Mouse (Mus musculus) hindbrain, postnatal 0 days (tissue): ENCODE data around the gene Adrm1. TPM values are rescaled to one million over a fixed set of nuclear protein-coding genes. Genes with fewer than 3 reads are reported as not detected.

Source experiments
- ATAC-seq: fragments of 200-750 bp; cut with Nextera tagmentation; 2 replicates; pipeline ENCODE4 v1.8.0; 2017; ENCODE audit warnings: mild to moderate bottlenecking, moderate TSS enrichment, moderate library complexity
- DNase-seq: peaks from one replicate; pipeline ENCODE4 v3.0.0-alpha.2; 2015; ENCODE audit warnings: low spot score
- H3K27ac ChIP-seq: fragments of 300-500 bp; sonication (generic); 2 replicates; pipeline ENCODE4 v1.5.1; 2014; ENCODE audit warnings: mild to moderate bottlenecking
- H3K27me3 ChIP-seq: fragments of 300-500 bp; sonication (generic); 2 replicates; pipeline ENCODE4 v1.6.1; 2014; ENCODE audit warnings: low read length, mixed read lengths; ENCODE audit not compliant: insufficient read depth
- H3K36me3 ChIP-seq: fragments of 300-500 bp; sonication (generic); 2 replicates; pipeline ENCODE4 v1.6.1; 2014; ENCODE audit warnings: low read length, mixed read lengths; ENCODE audit not compliant: insufficient read depth
- H3K4me1 ChIP-seq: fragments of 300-500 bp; sonication (generic); 2 replicates; pipeline ENCODE4 v1.6.1; 2014; ENCODE audit warnings: antibody characterized with exemption, low read length, mixed read lengths; ENCODE audit not compliant: insufficient read depth
- H3K4me2 ChIP-seq: fragments of 300-500 bp; sonication (generic); 2 replicates; pipeline ENCODE4 v1.6.1; 2014; ENCODE audit warnings: low read depth, mild to moderate bottlenecking, low read length, moderate library complexity, mixed read lengths
- H3K4me3 ChIP-seq: fragments of 300-500 bp; sonication (generic); 2 replicates; pipeline ENCODE4 v1.5.1; 2014; ENCODE audit warnings: low read length
- H3K9ac ChIP-seq: fragments of 300-500 bp; sonication (generic); replicated peaks from 2 replicates; pipeline ENCODE4 v1.6.1; 2014; ENCODE audit warnings: mild to moderate bottlenecking, low read length, moderate library complexity, mixed read lengths
- H3K9me3 ChIP-seq: fragments of 300-500 bp; sonication (generic); 2 replicates; pipeline ENCODE4 v1.6.1; 2016; ENCODE audit warnings: low read length, mixed read lengths
- CTCF ChIP-seq: IDR thresholded peaks from 2 replicates; pipeline ENCODE4 v1.5.1; 2016; ENCODE audit warnings: antibody characterized with exemption, control low read depth, low read depth
- WGBS: fragments of 180-500 bp; shearing (Covaris S2); extraction: QIAGEN DNeasy Blood & Tissue Kit; methylation state at CpG from one replicate; pipeline ENCODE4 v1.1.7; 2014; 5-methylcytosine and 5-hydroxymethylcytosine counted together
- polyA plus RNA-seq: library from polyadenylated mRNA; unstranded; fragments of >200 nt; fragmentation: Nextera tagmentation; extraction: Ambion mirVana; gene quantifications from 2 replicates; pipeline ENCODE4 v1.2.1, GENCODE M21; 2015
- total RNA-seq: library from RNA; depleted of rRNA; stranded (reverse); fragments of >200 nt; gene quantifications from 2 replicates; pipeline ENCODE4 v1.2.3, GENCODE M21; 2014; rRNA removed

Gene Adrm1
- total RNA-seq (107 and 119 TPM in 2 replicates), polyA plus RNA-seq (207 and 210 TPM in 2 replicates)

GRCm38 (mm10) chr2:180170806-180171521 lies at the start of gene Adrm1:
Gene Adrm1, plus strand, starts transcription at chr2:180171485.
- H3K9me3 ChIP-seq: no peaks in the 10 kb centered on the region
- ATAC-seq: peak; percentile 98
- H3K4me1 ChIP-seq: peaks cover 7% of the 10 kb centered on the region
- peak within 1 kb of the TSS; percentile 63 for H3K4me2 ChIP-seq
- 6% methylated on average over 41 of the region's 41 CpGs for WGBS
- H3K27me3 ChIP-seq: no peaks in the 10 kb centered on the region
- DNase-seq: peak; percentile 98
- H3K9ac ChIP-seq: peak within 1 kb of the TSS; percentile 88
- peaks cover 21% of the 10 kb centered on the region; the same call in 1 of the 2 replicates for H3K36me3 ChIP-seq
- peak within 1 kb of the TSS; percentile 76 for H3K4me3 ChIP-seq
- peak; percentile 77 for TF ChIP-seq CTCF
- H3K27ac ChIP-seq: peak within 1 kb of the TSS; percentile 97

- no peak overlapping the region for H3K27ac ChIP-seq
- TF ChIP-seq CTCF: peak; percentile 37
- ATAC-seq: no peak
These were observed 47.1 kb upstream of the Adrm1 start for GRCm38 (mm10) chr2:180124192-180124591.

GRCm38 (mm10) chr2:180126195-180126594 lies 45.1 kb upstream of the Adrm1 start:
- TF ChIP-seq CTCF: no peak
- Histone ChIP-seq H3K4me3 (no peak overlapping the region), H3K4me2 (no peak overlapping the region), H3K27ac (peak overlapping the region; percentile 2; the same call in 1 of the 2 replicates), H3K4me1 (peaks cover 14% of the 10 kb centered on the region; the same call in 1 of the 2 replicates), H3K36me3 (peaks cover 4% of the 10 kb centered on the region; the same call in 1 of the 2 replicates), H3K9ac (no peak overlapping the region), H3K27me3 (no peaks in the 10 kb centered on the region), H3K9me3 (no peaks in the 10 kb centered on the region)
- 16% methylated on average over 4 of the region's 4 CpGs for WGBS
- peak; percentile 62 for DNase-seq
- peak; percentile 61 for ATAC-seq

More at GRCm38 (mm10) chr2:180124192-180124591, 47.1 kb upstream of the Adrm1 start:
- Histone ChIP-seq H3K9me3 (no peaks in the 10 kb centered on the region), H3K4me1 (peaks cover 23% of the 10 kb centered on the region), H3K4me2 (no peak overlapping the region), H3K4me3 (no peak overlapping the region), H3K36me3 (peaks cover 4% of the 10 kb centered on the region; the same call in 1 of the 2 replicates), H3K9ac (no peak overlapping the region), H3K27me3 (no peaks in the 10 kb centered on the region)
- no peak for DNase-seq
- WGBS: 79% methylated on average over 2 of the region's 2 CpGs

- 65% methylated on average over 1 of the region's 1 CpGs for WGBS
- ATAC-seq (no peak), DNase-seq (no peak)
- no peak for TF ChIP-seq CTCF
- Histone ChIP-seq H3K4me2 (no peak overlapping the region), H3K27me3 (no peaks in the 10 kb centered on the region), H3K9ac (no peak overlapping the region), H3K36me3 (peaks cover 4% of the 10 kb centered on the region; the same call in 1 of the 2 replicates), H3K27ac (peak overlapping the region; percentile 2; the same call in 1 of the 2 replicates), H3K9me3 (no peaks in the 10 kb centered on the region), H3K4me1 (peaks cover 14% of the 10 kb centered on the region; the same call in 1 of the 2 replicates), H3K4me3 (no peak overlapping the region)
These were observed 43.6 kb upstream of the Adrm1 start for GRCm38 (mm10) chr2:180127675-180128074.

- H3K4me3 ChIP-seq: no peak overlapping the region
- H3K9ac ChIP-seq: no peak overlapping the region
- no peaks in the 10 kb centered on the region for H3K9me3 ChIP-seq
- TF ChIP-seq CTCF: no peak
- 96% methylated on average over 4 of the region's 4 CpGs for WGBS
- H3K36me3 ChIP-seq: no peaks in the 10 kb centered on the region; the same call in 1 of the 2 replicates
- ATAC-seq: no peak
- no peaks in the 10 kb centered on the region for H3K4me1 ChIP-seq
- no peak overlapping the region for H3K27ac ChIP-seq
- H3K4me2 ChIP-seq: no peak overlapping the region
- DNase-seq: no peak
- no peaks in the 10 kb centered on the region for H3K27me3 ChIP-seq
These were observed 38.1 kb upstream of the Adrm1 start for GRCm38 (mm10) chr2:180133231-180133630.

- WGBS: 83% methylated on average over 3 of the region's 3 CpGs
- H3K27ac ChIP-seq: no peak overlapping the region
- peaks cover 3% of the 10 kb centered on the region; the same call in 1 of the 2 replicates for H3K36me3 ChIP-seq
- no peak overlapping the region for H3K4me3 ChIP-seq
- no peaks in the 10 kb centered on the region for H3K27me3 ChIP-seq
- no peaks in the 10 kb centered on the region for H3K9me3 ChIP-seq
- no peaks in the 10 kb centered on the region for H3K4me1 ChIP-seq
- H3K4me2 ChIP-seq: no peak overlapping the region
- DNase-seq: no peak
- ATAC-seq: no peak
- TF ChIP-seq CTCF: no peak
- H3K9ac ChIP-seq: no peak overlapping the region
These were observed 37.4 kb upstream of the Adrm1 start for GRCm38 (mm10) chr2:180133911-180134310.

GRCm38 (mm10) chr2:180135414-180135813 lies 35.9 kb upstream of the Adrm1 start:
- peaks cover 5% of the 10 kb centered on the region; the same call in 1 of the 2 replicates for H3K36me3 ChIP-seq
- no peak overlapping the region for H3K9ac ChIP-seq
- H3K4me3 ChIP-seq: no peak overlapping the region
- no peaks in the 10 kb centered on the region for H3K4me1 ChIP-seq
- TF ChIP-seq CTCF: no peak
- H3K4me2 ChIP-seq: no peak overlapping the region
- H3K9me3 ChIP-seq: no peaks in the 10 kb centered on the region
- H3K27me3 ChIP-seq: no peaks in the 10 kb centered on the region
- DNase-seq: no peak
- 85% methylated on average over 5 of the region's 5 CpGs for WGBS
- ATAC-seq: no peak
- no peak overlapping the region for H3K27ac ChIP-seq
